Mouse (Mus musculus): ENCODE data around the gene Axdnd1.

Gene Axdnd1

GRCm38 (mm10) chr1:156420671-156421297, at the start of gene Axdnd1:
Gene Axdnd1, minus strand, starts transcription at chr1:156421159.
- peak; percentile 87 for DNase-seq

- no peak for DNase-seq
These were observed 49.6 kb upstream of the Axdnd1 start for GRCm38 (mm10) chr1:156470557-156470956.

GRCm38 (mm10) chr1:156468576-156468975, 47.6 kb upstream of the Axdnd1 start:
- no peak for DNase-seq

- no peak for DNase-seq
These were observed 46.8 kb upstream of the Axdnd1 start for GRCm38 (mm10) chr1:156467655-156468255.

GRCm38 (mm10) chr1:156464963-156465362, 44.0 kb upstream of the Axdnd1 start:
- no peak for DNase-seq

- DNase-seq = no peak
These were observed 43.3 kb upstream of the Axdnd1 start for GRCm38 (mm10) chr1:156463981-156464853.

- peak; percentile 66 for DNase-seq
These were observed 41.5 kb upstream of the Axdnd1 start for GRCm38 (mm10) chr1:156462273-156462991.

GRCm38 (mm10) chr1:156461036-156461435, 40.1 kb upstream of the Axdnd1 start:
- no peak for DNase-seq

GRCm38 (mm10) chr1:156460216-156460615, 39.3 kb upstream of the Axdnd1 start:
- no peak for DNase-seq

GRCm38 (mm10) chr1:156459690-156460089, 38.7 kb upstream of the Axdnd1 start:
- no peak for DNase-seq

GRCm38 (mm10) chr1:156458391-156459060, 37.6 kb upstream of the Axdnd1 start:
- DNase-seq = no peak

- DNase-seq = no peak
These were observed 34.2 kb upstream of the Axdnd1 start for GRCm38 (mm10) chr1:156455005-156455758.

- no peak for DNase-seq
These were observed 33.4 kb upstream of the Axdnd1 start for GRCm38 (mm10) chr1:156454384-156454783.

GRCm38 (mm10) chr1:156453876-156454275, 32.9 kb upstream of the Axdnd1 start:
- no peak for DNase-seq

GRCm38 (mm10) chr1:156450478-156450877, 29.5 kb upstream of the Axdnd1 start:
- DNase-seq = no peak

GRCm38 (mm10) chr1:156449691-156450090, 28.7 kb upstream of the Axdnd1 start:
- no peak for DNase-seq

- DNase-seq = no peak
These were observed 28.1 kb upstream of the Axdnd1 start for GRCm38 (mm10) chr1:156449089-156449488.

- DNase-seq = no peak
These were observed 24.1 kb upstream of the Axdnd1 start for GRCm38 (mm10) chr1:156445049-156445448.

GRCm38 (mm10) chr1:156442776-156443175, 21.8 kb upstream of the Axdnd1 start:
- no peak for DNase-seq

- no peak for DNase-seq
These were observed 21.3 kb upstream of the Axdnd1 start for GRCm38 (mm10) chr1:156442266-156442665.

GRCm38 (mm10) chr1:156437726-156438125, 16.8 kb upstream of the Axdnd1 start:
- DNase-seq = no peak
